Mouse (Mus musculus) B cell, adult 62 days (primary cell): ENCODE results near the gene D930007J09Rik. TPM values are rescaled to one million over a fixed set of nuclear protein-coding genes. Genes with fewer than 3 reads are reported as not detected.

Experiments
- total RNA-seq: library from RNA; stranded (reverse); gene quantifications from 4 replicates; pipeline ENCODE4 v1.2.4, GENCODE M21; 2023

The D930007J09Rik gene
- not detected in 4 replicates for total RNA-seq

DNA sequence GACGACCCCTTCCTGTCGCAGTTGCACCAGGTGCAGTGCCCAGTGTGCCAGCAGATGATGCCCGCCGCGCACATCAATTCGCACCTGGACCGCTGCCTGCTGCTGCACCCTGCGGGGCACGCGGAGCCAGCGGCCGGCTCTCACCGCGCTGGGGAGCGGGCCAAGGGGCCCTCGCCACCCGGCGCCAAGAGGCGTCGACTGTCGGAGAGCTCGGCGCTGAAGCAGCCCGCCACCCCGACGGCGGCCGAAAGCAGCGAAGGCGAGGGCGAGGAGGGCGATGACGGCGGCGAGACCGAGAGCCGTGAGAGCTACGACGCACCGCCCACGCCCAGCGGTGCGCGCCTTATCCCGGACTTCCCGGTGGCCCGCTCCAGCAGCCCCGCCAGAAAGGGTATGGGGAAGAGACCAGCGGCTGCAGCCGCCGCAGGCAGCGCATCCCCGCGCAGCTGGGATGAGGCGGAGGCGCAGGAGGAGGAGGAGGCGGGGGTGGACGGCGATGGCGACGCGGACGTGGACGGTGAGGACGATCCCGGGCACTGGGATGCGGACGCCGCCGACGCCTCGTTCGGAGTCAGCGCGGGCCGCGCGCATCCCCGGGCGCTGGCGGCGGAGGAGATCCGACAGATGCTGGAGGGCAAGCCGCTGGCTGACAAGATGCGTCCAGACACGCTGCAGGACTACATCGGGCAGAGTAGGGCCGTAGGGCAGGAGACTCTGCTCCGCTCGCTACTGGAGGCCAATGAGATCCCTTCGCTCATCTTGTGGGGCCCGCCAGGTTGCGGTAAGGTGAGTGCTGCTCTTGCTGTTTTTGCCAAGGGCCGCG lies at the start of gene D930007J09Rik:
TSS of gene D930007J09Rik (minus strand) at position 591 of the 823 bp plus-strand sequence.

DNA sequence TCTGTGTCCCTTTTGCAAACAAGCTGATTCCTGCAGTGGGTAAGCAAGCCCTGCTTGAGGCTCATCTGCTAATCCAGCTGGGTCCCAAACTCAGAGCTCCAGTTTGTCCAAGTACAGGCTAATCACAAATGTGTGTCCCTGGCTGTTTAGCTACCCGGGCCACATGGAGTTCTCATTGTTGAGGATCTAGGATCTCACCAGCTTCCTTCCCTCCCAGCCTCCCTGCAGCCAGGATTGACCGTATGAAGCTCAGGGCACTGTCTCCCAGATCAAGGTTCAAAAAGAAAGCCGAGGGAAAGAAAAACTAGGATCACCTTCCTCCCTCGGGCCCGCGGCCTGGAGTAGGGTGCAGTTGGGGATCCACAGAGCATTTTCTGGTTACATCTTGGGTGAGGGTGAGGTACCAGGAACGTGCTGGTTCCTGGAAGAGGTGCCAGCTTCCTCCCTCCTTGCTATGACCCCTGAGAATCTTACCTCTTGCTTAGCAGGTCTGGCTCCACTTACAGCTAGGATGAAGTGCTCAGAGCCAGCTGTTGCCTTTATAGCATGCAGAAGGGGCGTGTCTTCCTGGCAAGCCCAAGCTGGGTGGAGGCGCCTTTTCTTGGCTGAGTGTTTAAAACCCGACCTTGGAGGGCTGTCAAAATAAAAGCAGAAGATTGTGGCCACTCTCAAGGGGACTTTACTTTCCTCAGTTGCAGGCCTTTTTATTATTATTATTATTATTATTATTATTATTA lies 48.2 kb upstream of the D930007J09Rik start, which contains the start of gene Serpinb1a:
TSS of gene Serpinb1a (minus strand) at position 518 of the 737 bp plus-strand sequence.

DNA sequence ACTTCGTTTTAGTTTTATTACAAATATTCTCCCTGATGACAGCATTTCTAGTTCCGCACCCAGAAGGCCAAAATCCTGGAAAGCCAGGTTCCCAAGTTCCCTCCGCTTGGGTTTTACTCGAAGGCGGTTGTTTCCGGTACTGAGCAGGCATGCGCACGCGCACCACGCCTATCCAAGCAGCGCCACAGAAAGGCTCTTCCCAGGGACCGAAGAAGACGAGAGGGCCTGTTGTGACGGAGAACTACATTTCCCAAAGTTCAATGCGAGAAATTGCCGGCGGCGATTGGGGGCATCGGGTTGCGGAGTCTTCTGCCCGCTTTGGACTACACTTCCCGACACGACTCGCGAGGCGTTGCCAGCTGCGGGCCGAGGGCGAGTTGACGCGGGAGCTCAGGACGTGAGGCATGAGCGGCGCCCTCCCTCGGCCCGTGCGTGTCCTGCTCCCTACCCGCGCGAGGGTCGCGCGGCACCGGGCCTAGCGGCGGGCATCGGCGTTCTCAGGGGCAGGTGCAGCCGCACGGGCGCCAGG lies 892 bp downstream of the D930007J09Rik start, which contains the start of gene Wrnip1:
TSS of gene Wrnip1 (plus strand) at position 346 of the 529 bp plus-strand sequence.

DNA sequence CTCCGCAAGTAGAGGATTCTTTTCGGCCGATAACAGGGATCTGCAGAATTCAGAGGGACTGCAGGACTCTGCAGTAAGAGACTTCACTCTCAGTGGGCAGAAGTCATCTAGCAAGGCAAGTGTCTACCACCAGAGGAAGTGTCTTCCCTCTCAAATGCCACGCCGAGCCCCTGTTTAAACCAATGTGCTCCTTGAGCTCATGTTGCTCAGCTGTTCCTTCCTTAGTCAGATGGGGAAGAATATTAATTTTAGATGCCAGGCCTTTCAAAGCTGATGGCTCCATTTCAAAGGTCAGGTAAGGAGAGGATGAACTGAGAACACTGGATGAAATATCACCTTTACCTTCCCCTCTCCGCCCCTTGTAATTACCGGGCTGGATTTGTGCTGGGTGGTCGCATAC lies 18.8 kb downstream of the D930007J09Rik start, which contains the start of gene Mylk4:
TSS of gene Mylk4 (minus strand) at position 139 of the 400 bp plus-strand sequence.

Other genes with a start within 250 kb of the D930007J09Rik start
- not detected in 4 replicates for gene Mylk4, start 18.9 kb downstream of the D930007J09Rik start, total RNA-seq
- 37.5 to 45.6 TPM (median 40.2 TPM) in 4 replicates for gene Wrnip1, start 811 bp downstream of the D930007J09Rik start, total RNA-seq
- 239 to 277 TPM (median 252 TPM) in 4 replicates for gene Serpinb1a, start 48.3 kb upstream of the D930007J09Rik start, total RNA-seq
- not detected in 4 replicates for gene Serpinb1c, start 95.4 kb upstream of the D930007J09Rik start, total RNA-seq
- gene Serpinb6b, start 162.4 kb upstream of the D930007J09Rik start, total RNA-seq = 10.0 to 13.9 TPM (median 12.4 TPM) in 4 replicates
- gene Serpinb9, start 200.4 kb upstream of the D930007J09Rik start, total RNA-seq = 2.4 to 3.5 TPM (median 3.2 TPM) in 4 replicates
- not detected in 4 replicates for gene Serpinb9b, start 224.6 kb upstream of the D930007J09Rik start, total RNA-seq